Mouse (Mus musculus) left cerebral cortex, adult 8-10 months (tissue): ENCODE data around the gene Smc6. TPM values are rescaled to one million over a fixed set of nuclear protein-coding genes. Genes with fewer than 3 reads are reported as not detected.

ENCODE experiments used
- DNase-seq, 2 experiments: peaks; one replicate each; pipeline ENCODE4 v3.0.0; 2022; ENCODE audit warnings: low spot score in 2 of 2
- total RNA-seq, 4 experiments: library from RNA; stranded (reverse); gene quantifications; 2 replicates each; pipeline ENCODE4 v1.2.4; 2022

The Smc6 gene
- total RNA-seq, 4 experiments from 2014 or later, result 28.5 to 37.1 (median 32.3) TPM

DNA sequence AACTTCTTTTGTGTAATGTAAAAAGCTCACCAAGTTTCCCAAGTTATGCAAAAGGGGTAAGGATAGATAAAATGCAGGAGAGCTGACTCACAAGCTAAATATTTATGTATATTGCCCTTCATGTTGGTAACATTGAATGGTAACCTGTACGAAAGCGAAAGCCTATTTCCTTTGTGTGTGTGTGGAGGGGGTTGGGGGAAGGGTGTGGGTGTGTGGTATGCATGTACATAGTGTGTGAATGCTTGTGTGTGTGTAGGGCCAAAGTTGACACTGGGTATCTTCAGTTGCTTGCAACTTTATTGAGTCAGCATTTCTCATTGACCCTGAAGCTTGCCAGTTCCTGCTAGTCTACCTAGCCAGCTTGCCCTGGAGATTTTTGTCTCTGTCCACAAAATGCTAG, 15.9 kb downstream of the Smc6 start:
- DNase-seq, result no peak

DNA sequence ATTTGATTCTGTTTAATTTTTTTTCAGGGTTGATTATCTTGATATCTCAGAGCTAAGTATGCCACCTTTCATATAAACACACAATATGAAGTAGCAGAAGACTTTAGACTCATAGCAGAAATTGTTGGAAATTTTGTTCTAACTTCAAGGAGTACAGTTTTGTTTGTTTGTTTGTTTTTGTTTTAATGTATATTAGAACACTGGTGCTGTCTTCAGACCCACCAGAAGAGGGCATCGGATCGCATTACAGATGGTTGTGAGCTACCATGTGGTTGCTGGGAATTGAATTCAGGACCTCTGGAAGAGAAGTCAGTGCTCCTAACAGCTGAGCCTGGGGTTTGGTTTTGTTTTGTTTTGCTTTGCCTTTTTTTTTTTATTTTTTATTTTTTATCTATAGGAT, 20.7 kb downstream of the Smc6 start:
- no peak for DNase-seq

DNA sequence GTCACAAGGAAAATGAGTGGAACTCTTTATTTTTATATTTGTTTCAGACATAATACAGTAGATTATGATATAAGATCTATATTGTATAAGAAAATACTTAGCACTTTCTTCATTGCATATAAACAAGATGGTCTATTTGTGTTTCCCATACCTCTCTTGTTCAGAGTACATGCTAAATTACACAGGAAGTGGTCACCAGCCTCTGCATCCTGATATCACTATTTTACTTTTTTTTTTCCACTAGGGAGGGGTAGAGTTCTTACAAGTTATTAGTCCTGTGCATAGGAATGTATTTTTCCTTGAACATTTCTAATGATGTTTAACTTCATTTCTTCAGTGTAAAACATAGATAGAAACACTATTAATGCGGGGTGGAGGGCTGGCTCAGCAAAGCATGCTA, 35.2 kb downstream of the Smc6 start:
- no peak for DNase-seq

DNA sequence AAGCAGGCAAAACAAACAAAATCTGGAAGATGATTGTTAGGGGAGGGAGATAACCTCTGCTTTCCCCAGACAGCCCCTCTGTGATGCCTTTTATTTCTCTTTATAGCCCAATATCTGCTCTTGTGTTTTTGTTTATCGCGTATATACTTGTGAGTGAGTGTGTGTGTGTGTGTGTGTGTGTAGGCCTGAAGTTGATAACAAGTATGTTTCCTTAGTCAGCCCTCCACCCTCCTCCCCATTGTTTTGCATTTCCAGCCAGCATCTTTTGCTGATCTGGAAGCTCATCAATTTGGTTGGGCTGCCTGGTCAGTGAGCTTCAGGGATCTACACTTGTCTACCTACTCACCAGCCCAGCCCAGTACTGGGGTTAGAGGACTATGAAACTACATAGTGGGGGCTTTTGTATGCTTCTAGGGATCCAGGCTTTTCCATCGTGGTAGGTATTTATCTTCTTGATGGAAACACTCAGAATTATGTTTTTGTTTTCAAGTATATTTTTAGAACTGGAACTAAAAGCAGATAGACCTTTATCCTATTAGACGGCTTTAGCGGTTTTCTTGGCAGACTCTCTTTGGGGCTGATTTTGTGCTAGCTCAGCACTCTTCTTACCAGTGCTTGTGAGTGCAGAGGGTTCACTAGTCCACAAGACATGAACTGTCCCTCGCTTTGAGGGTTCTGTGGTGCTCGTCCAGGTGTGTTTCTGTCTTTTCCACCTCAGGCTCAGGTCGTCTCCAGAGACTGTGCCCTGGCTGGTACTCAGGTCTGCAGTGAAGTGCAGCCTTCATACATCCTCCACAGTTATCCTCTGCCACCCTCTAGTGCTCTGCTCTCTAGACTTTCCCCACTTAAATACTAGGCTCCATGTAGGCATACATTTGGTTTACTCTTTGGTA, 41.3 kb downstream of the Smc6 start:
- DNase-seq, result no peak

DNA sequence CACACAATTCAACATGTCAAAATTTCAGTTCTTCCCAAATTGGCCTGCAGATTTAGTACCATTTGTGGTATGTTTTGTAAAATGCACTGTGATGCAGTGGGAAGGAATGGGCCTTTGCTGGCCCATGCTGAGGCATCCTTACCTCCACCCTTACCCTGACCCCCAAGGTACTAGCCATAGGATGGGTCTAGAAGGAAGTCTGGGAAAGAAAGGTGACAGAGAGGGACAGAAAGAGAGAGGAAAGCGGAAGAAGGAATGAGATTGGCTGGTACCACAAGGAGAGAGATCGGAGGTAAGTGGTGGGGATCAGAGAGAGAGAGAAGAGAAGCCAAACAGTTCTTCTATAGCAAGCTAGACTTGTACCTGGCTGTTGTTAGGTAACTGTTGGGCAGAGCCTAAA, 45.4 kb downstream of the Smc6 start:
- DNase-seq, result no peak

DNA sequence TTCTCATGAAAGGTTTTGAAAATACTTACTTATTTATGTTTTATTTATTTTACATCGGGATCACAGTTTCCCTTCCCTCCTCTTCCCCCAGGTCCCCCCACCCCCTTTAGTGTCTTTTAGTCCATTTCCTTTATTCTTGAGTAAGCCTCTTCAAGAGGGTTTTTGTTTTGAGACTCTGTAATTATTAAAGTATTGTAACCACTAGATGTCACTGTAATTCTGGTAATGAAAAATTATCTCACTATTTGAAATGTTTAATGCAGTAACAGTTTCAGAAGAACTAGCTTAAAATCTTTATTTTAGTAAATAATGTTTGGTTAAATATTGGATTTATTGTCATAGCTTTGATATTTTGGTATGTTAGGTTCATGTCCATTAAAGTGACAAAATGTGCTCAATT, 48.2 kb downstream of the Smc6 start:
- no peak for DNase-seq

DNA sequence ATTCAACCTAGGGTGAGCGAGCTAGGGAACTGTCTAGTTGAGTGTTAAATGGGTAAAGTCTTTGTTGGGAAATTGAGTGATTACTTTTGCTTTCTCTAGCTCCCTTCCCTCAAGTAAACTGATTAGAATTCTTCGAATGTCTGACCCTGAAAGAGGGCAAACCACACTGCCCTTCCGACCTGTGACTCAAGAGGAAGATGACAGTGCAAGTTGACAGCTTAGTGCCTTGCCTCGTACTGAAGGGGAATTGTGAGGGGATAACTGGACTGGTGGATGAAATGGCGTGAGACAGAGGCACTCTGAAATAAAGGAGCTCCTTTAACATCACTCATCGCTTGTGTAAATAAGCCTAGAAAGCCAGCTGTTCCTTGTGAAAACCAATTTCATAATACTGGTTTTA, 52.0 kb downstream of the Smc6 start:
- no peak for DNase-seq

DNA sequence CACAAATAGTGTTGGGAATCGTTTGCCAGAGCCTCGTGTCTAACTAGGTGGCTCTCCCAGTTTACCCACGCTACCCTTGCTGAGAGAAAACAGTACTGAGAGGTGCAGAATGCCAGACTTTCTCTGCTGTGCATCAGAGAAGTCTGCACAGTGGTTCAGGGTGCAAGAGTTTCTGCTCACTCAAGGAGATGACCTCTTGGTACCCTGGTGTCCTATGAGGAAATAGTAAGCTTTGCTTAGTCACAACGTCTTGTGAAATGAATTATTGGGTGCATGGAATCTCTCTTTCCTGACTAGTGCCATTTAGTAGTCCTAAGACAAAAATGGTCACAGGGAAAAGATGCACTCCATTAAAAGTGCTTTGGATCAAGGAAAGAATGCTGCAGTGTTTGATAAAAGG, 58.8 kb downstream of the Smc6 start:
- DNase-seq, result no peak

DNA sequence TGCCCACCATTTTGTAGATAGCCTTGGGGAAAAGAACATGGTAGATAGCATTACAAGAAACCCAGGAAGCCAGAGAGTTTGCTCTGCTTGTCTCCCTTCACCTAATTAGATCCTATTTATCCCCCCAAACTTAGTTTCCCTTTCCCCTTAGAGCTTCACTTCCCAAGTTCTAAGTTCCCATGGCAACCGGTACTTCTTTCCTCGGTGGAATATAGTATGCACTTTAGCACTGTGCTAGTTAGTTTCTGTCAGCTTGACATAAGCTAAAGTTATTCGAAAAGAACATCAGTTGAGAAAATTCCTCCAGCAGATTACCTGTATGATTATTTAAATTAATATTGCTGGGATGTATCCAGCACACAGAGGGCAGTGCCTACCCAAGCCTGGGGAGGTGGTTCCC, 60.8 kb downstream of the Smc6 start:
- no peak for DNase-seq

DNA sequence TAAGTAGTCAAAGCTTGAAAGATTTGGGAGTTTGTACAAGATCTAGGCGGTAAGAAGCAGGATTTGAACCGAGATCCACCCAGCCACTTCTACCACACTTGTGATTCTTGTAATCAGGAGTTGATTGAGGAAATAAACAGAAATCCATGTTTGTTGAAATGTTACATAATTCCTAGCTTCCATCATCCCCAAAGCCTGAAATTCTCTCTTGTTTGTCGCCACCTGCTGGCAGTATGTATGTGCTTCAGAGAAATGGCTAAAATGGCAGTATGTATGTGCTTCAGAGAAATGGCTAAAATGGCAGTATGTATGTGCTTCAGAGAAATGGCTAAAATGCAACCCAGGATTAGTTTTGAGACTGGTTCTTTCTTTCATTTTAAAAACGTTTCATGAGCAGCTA, 71.2 kb downstream of the Smc6 start:
- no peak for DNase-seq

DNA sequence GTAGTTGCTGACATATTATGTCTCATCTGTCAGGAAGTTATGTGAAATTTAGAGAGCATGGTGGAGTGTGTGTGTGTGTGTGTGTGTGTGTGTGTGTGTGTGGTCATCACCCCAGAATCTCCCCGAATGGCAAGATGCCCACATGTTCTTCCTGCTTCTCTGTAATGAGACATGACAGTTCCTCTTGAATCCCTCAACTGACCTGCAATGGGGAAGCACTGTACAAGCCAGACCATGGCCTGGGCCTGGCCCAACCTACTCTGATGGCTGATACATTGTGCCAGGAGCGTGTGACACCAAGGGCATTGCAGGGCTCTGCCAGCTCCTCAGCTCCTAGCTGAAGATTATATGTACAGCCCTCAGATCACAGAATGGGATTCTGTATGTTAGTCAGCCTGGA, 72.6 kb downstream of the Smc6 start:
- DNase-seq, result no peak

DNA sequence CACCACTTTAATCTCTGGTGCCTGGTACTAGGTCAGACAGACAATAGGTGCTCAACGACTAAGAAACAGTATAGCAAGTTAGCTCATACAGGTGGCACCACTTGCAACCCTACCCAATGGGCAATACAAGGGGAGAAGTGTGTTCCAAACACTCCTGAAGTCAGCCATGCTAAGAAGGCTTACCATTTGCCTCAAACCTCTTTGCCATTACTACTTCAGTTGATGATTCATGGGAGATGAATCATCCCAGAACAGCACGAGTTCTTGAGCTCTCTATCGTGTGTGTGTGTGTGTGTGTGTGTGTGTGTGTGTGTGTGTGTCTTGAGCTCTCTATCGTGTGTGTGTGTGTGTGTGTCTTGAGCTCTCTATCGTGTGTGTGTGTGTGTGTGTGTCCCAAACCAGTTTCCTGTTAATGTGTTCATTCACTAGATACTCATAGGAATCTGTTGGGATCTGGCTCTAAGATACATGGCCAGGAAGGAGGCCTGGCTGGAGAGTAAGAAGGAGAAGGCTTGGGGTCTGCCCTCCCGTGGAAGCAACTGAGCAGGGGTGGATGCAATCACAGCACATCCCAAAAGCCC, 76.4 kb downstream of the Smc6 start:
- no peak for DNase-seq

DNA sequence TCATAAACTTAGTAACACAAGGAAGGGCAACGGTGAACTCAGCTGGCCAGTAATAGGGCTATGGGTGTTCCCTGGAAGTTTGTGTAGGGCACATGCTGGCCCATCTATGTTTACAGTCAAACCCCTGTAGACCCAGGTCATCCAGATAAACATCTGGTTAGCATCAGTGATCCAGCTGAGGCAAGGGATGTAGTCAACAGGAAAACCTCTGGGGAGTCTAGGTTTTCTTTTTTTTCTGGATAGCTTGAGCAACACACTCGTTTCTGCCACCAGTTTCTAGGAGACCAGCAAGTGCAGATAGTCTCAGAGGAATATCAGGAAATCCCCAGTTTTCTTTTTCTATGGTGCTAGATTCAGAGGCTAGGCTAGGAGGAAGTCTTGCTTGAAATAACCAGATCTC, 80.3 kb downstream of the Smc6 start:
- no peak for DNase-seq

DNA sequence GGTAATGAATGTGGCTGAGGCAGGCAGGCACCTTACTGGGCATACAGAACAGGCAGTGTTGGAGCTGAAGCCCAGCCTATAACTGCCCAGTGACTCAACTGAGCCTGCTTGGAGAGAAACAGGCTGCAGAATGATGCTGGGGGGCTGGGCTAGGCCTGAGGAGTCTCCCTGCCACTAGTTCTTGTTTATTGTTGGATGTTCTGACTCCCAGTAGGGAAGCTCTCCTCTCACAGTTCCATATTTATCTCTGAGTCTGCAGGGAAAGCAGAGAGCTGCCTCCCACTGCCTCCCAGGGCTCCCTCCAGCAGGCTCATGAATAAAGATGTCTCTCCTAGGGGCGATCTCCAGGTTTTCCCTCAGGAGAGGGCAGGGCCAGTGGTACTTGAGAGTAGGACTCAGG, 82.7 kb downstream of the Smc6 start:
- DNase-seq, result peak; percentile 21 to 84

DNA sequence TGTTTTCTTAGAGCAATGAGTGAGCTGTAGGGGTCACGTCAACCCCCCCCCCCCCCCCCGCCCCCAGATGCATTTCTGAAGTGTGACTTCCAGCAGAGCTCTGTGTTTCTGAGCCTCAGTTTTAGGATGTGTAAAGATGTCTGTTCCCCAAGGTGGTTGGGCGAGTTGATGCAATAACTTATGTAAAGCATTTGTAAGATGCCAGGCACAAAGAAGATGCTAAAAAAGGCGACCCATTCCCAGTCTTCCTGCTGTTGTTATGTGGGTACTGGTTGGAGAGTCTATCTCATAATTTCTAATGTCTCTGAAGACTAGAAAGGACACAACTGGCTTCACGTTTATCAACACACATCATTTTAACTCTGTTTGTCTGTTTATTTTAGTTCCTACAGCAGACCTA, 84.2 kb downstream of the Smc6 start:
- no peak for DNase-seq

DNA sequence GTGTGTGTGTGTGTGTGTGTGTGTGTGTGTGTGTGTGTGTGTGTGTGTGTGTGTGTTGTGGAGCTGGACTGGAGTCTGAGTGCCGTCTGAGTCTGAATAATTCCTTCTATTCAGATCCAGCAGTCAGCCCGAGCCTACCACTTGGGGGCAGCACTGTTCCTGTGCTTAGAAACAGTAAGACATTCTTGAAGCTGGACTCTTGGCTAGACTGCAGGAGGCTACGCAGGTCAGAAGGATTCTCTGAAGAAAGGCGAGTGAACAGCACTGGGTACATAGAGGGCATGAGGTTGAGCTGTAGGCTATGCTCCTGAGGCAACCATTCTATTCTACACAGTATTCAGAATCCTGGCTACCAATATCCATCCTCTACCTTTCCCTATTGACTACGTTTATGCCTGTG, 85.2 kb downstream of the Smc6 start:
- DNase-seq, result peak; percentile 72 to 76

DNA sequence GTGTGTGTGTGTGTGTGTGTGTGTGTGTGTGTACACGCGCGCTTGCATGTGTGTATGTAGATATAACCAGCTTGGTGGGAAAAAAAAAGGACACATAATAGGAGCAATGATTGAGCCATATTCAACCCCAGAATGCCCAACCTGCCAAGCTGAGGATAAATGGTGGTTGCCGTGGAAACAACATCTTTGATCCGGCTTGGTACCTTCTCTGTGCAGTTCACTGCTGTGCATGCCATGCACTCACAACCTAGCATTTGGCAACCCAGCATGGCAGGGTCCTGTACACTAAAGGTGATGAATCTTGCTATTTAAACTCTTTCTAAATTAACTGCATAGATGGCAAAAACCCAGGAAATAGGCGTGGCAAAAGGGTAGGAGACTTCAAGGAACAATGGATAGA, 96.7 kb downstream of the Smc6 start:
- no peak for DNase-seq

DNA sequence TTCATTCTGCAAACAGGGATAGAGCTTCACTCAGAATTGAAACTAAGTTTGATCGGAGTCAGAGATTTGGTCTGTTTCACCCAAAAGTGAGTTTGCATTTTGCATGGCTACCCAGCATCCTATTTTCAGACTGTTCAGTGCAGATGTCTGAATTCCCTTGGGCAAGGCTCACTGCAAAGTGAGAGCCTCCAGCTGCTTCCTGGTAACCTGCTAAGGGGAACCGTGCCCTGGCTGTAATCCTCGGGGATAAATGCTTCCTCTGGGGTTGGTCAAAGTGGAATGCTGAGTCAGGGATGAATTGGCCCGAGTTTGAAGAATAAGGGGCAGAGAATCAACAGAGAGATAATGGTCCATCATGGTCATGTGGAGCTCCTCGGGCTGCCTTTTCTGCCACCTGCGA, 99.2 kb downstream of the Smc6 start:
- no peak for DNase-seq

DNA sequence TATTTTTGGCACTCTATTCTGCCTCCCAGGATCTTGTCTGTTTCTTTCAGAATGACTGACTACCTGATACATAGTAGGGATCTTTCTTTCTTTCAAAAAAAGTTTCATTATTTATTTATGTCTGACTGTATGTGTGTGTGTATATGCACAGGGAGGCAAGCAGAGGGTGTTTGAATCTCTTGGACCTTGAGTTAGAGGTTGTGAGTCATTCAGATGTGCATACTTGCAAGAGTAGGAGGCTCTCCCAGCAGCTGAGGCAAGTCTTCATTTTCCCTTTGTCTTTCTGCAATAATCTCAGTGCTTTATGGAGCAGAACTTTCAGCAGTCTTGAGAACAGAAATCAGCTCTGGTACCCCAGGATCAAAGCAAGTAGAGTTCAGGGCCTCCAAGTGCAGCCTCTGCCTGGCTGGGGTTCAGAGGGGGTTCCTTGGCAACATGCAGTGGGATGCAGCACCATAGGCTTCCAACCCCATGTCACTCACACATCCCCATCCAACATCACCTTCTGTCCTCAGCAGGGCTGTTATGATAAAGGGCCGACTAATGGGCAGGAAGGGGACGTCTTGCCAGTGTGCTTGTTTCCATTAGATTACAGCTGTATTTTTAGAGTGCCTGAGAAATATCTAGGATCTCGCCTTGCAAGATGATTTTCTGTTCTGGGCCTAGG, 101.5 kb downstream of the Smc6 start:
- no peak for DNase-seq
